Mouse (Mus musculus): ENCODE data around the gene Surf2. TPM values are rescaled to one million over a fixed set of nuclear protein-coding genes. Genes with fewer than 3 reads are reported as not detected.
"Not testable (repeated sequence)": the region's sequence is repeated elsewhere in the genome, so short reads cannot be mapped to it uniquely, and the experiment has no call there.

The Surf2 gene
- 17.4 and 17.9 TPM in 2 replicates for polyA plus RNA-seq (2015; fragmentation: Nextera tagmentation; extraction: Ambion mirVana)

GRCm38 (mm10) chr2:26915927-26916728 is at the start of gene Surf2, which contains the start of gene Surf1:
Surf2 (plus strand) TSS chr2:26916367.
Surf1 (minus strand) TSS chr2:26916530.
- peak; percentile 74 for ATAC-seq (ENCODE audit: low read depth)
- Histone ChIP-seq H3K4me3 (ENCODE audit: low read depth, low read length) (peak within 1 kb of the TSS; percentile 68), H3K27ac (ENCODE audit: low read length) (peak within 1 kb of the TSS; percentile 63), H3K9me3 (replicated peaks; ENCODE audit: control insufficient read depth, low read length) (no peaks in the 10 kb centered on the region), H3K4me1 (ENCODE audit: control insufficient read depth, low read depth, low read length) (peaks cover 37% of the 10 kb centered on the region), H3K27me3 (ENCODE audit: control insufficient read depth, insufficient read depth, low read depth, low read length) (no peaks in the 10 kb centered on the region), H3K36me3 (ENCODE audit: control insufficient read depth, insufficient read depth) (peaks cover 51% of the 10 kb centered on the region), H3K9ac (ENCODE audit: low read depth, low read length) (peak within 1 kb of the TSS; percentile 77), H3K4me2 (ENCODE audit: low read depth, low read length) (peak within 1 kb of the TSS; percentile 94)
- 1% methylated on average over 47 of the region's 47 CpGs for WGBS (ENCODE audit: insufficient replicate concordance)

GRCm38 (mm10) chr2:26870666-26871065 is 45.5 kb upstream of the Surf2 start:
- WGBS (ENCODE audit: insufficient replicate concordance), result 49% methylated on average over 6 of the region's 6 CpGs
- no peak for ATAC-seq (ENCODE audit: low read depth)
- Histone ChIP-seq H3K4me2 (ENCODE audit: low read depth, low read length) (no peak overlapping the region), H3K9ac (ENCODE audit: low read depth, low read length) (no peak overlapping the region), H3K36me3 (ENCODE audit: control insufficient read depth, insufficient read depth) (no peaks in the 10 kb centered on the region), H3K4me3 (ENCODE audit: low read depth, low read length) (no peak overlapping the region), H3K27ac (ENCODE audit: low read length) (no peak overlapping the region), H3K4me1 (ENCODE audit: control insufficient read depth, low read depth, low read length) (no peaks in the 10 kb centered on the region), H3K9me3 (replicated peaks; ENCODE audit: control insufficient read depth, low read length) (no peaks in the 10 kb centered on the region), H3K27me3 (ENCODE audit: control insufficient read depth, insufficient read depth, low read depth, low read length) (no peaks in the 10 kb centered on the region)

GRCm38 (mm10) chr2:26878571-26878970 is 37.6 kb upstream of the Surf2 start:
- H3K4me1 ChIP-seq (ENCODE audit: control insufficient read depth, low read depth, low read length), result no peaks in the 10 kb centered on the region
- H3K4me3 ChIP-seq (ENCODE audit: low read depth, low read length), result no peak overlapping the region
- H3K9me3 ChIP-seq (replicated peaks; ENCODE audit: control insufficient read depth, low read length), result no peaks in the 10 kb centered on the region
- no peaks in the 10 kb centered on the region for H3K27me3 ChIP-seq (ENCODE audit: control insufficient read depth, insufficient read depth, low read depth, low read length)
- no peak overlapping the region for H3K4me2 ChIP-seq (ENCODE audit: low read depth, low read length)
- H3K36me3 ChIP-seq (ENCODE audit: control insufficient read depth, insufficient read depth), result no peaks in the 10 kb centered on the region
- no peak overlapping the region for H3K9ac ChIP-seq (ENCODE audit: low read depth, low read length)
- no peak overlapping the region for H3K27ac ChIP-seq (ENCODE audit: low read length)
- ATAC-seq (ENCODE audit: low read depth), result no peak

GRCm38 (mm10) chr2:26885541-26885940 is 30.6 kb upstream of the Surf2 start:
- H3K9me3 ChIP-seq (replicated peaks; ENCODE audit: control insufficient read depth, low read length); H3K4me3 ChIP-seq (ENCODE audit: low read depth, low read length); H3K27ac ChIP-seq (ENCODE audit: low read length); ATAC-seq (ENCODE audit: low read depth); H3K4me1 ChIP-seq (ENCODE audit: control insufficient read depth, low read depth, low read length); H3K27me3 ChIP-seq (ENCODE audit: control insufficient read depth, insufficient read depth, low read depth, low read length); H3K36me3 ChIP-seq (ENCODE audit: control insufficient read depth, insufficient read depth); H3K4me2 ChIP-seq (ENCODE audit: low read depth, low read length); H3K9ac ChIP-seq (ENCODE audit: low read depth, low read length): not testable (repeated sequence)
- 74% methylated on average over 2 of the region's 2 CpGs for WGBS (ENCODE audit: insufficient replicate concordance)

GRCm38 (mm10) chr2:26886170-26886569 is 30.0 kb upstream of the Surf2 start:
- 70% methylated on average over 4 of the region's 4 CpGs for WGBS (ENCODE audit: insufficient replicate concordance)
- ATAC-seq (ENCODE audit: low read depth), result not testable (repeated sequence)

GRCm38 (mm10) chr2:26895898-26896297 is 20.3 kb upstream of the Surf2 start:
- no peak for ATAC-seq (ENCODE audit: low read depth)
- Histone ChIP-seq H3K9me3 (replicated peaks; ENCODE audit: control insufficient read depth, low read length) (no peaks in the 10 kb centered on the region), H3K27ac (ENCODE audit: low read length) (no peak overlapping the region), H3K4me3 (ENCODE audit: low read depth, low read length) (no peak overlapping the region), H3K36me3 (ENCODE audit: control insufficient read depth, insufficient read depth) (peaks cover 34% of the 10 kb centered on the region), H3K27me3 (ENCODE audit: control insufficient read depth, insufficient read depth, low read depth, low read length) (no peaks in the 10 kb centered on the region), H3K4me1 (ENCODE audit: control insufficient read depth, low read depth, low read length) (0 out of 2 replicates have a peak, but pooled peaks cover under 1% of the 10 kb centered on the region), H3K4me2 (ENCODE audit: low read depth, low read length) (no peak overlapping the region), H3K9ac (ENCODE audit: low read depth, low read length) (no peak overlapping the region)
- 72% methylated on average over 4 of the region's 4 CpGs for WGBS (ENCODE audit: insufficient replicate concordance)

More at GRCm38 (mm10) chr2:26886170-26886569, 30.0 kb upstream of the Surf2 start:
- H3K27ac ChIP-seq (ENCODE audit: low read length); H3K4me3 ChIP-seq (ENCODE audit: low read depth, low read length); H3K4me2 ChIP-seq (ENCODE audit: low read depth, low read length); H3K27me3 ChIP-seq (ENCODE audit: control insufficient read depth, insufficient read depth, low read depth, low read length); H3K36me3 ChIP-seq (ENCODE audit: control insufficient read depth, insufficient read depth); H3K9ac ChIP-seq (ENCODE audit: low read depth, low read length); H3K9me3 ChIP-seq (replicated peaks; ENCODE audit: control insufficient read depth, low read length); H3K4me1 ChIP-seq (ENCODE audit: control insufficient read depth, low read depth, low read length): not testable (repeated sequence)

GRCm38 (mm10) chr2:26900731-26901130 is 15.4 kb upstream of the Surf2 start:
- Histone ChIP-seq H3K4me2 (ENCODE audit: low read depth, low read length) (no peak overlapping the region), H3K9ac (ENCODE audit: low read depth, low read length) (no peak overlapping the region), H3K27me3 (ENCODE audit: control insufficient read depth, insufficient read depth, low read depth, low read length) (no peaks in the 10 kb centered on the region), H3K9me3 (replicated peaks; ENCODE audit: control insufficient read depth, low read length) (no peaks in the 10 kb centered on the region), H3K27ac (ENCODE audit: low read length) (no peak overlapping the region), H3K4me3 (ENCODE audit: low read depth, low read length) (no peak overlapping the region), H3K4me1 (ENCODE audit: control insufficient read depth, low read depth, low read length) (peaks cover 23% of the 10 kb centered on the region), H3K36me3 (ENCODE audit: control insufficient read depth, insufficient read depth) (peaks cover 19% of the 10 kb centered on the region)
- 18% methylated on average over 1 of the region's 1 CpGs for WGBS (ENCODE audit: insufficient replicate concordance)
- no peak for ATAC-seq (ENCODE audit: low read depth)

GRCm38 (mm10) chr2:26901834-26902400 is 14.2 kb upstream of the Surf2 start:
- 3% methylated on average over 7 of the region's 7 CpGs for WGBS (ENCODE audit: insufficient replicate concordance)
- Histone ChIP-seq H3K36me3 (ENCODE audit: control insufficient read depth, insufficient read depth) (peaks cover 17% of the 10 kb centered on the region), H3K4me1 (ENCODE audit: control insufficient read depth, low read depth, low read length) (peaks cover 23% of the 10 kb centered on the region), H3K4me3 (ENCODE audit: low read depth, low read length) (peak overlapping the region; percentile 84), H3K27ac (ENCODE audit: low read length) (peak overlapping the region; percentile 80), H3K9ac (ENCODE audit: low read depth, low read length) (peak overlapping the region; percentile 80), H3K27me3 (ENCODE audit: control insufficient read depth, insufficient read depth, low read depth, low read length) (no peaks in the 10 kb centered on the region), H3K9me3 (replicated peaks; ENCODE audit: control insufficient read depth, low read length) (no peaks in the 10 kb centered on the region), H3K4me2 (ENCODE audit: low read depth, low read length) (peak overlapping the region; percentile 78)
- ATAC-seq (ENCODE audit: low read depth), result no peak

Data from liver, embryonic 16.5 days (tissue).